In the genomic region with DNA sequence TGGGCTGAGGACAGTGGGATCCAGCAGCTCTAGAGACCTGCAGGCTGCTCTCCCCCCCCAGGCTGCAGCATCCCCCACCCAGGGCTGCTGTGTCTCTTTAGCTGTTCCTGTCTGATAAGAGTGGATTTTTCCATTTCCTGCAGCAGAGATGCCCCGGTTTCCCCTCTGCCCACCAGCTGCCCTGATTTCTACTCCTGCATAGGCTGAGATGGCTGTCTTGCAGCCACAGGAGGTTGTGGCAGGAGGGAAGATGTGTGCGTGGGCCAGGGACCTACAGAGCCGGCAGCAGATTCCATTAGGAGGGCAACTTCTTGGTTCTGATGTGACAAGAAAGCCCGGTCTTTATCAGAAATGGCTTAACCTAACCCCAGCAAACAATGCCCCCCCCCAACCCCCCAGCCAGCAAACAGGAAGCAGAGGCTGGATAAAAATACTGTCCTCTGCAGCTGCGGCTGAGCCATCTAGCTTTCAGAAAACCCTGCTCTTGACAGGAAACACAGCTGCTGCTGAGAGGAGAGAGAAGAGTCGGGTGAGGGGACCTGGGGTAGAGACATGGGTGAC, we compare ENCODE assay signal across 8 mouse cellular contexts. TPM values are rescaled to one million over a fixed set of nuclear protein-coding genes. Genes with fewer than 3 reads are reported as not detected.
DNase-seq lines count a peak whose midpoint lies in the region; ATAC-seq lines count a peak whose summit lies in the region.

No protein-coding gene starts in this region.

- peaks cover 20% of the 10 kb centered on the region for H3K4me1 ChIP-seq in heart, embryonic 11.5 days (ENCODE audit: control insufficient read depth, insufficient read depth, low read length)
- H3K4me1 ChIP-seq in liver, embryonic 11.5 days (replicated peaks; ENCODE audit: control insufficient read depth, insufficient read depth, low read length): peaks cover 15% of the 10 kb centered on the region

- peak overlapping the region; percentile 42 for H3K27ac ChIP-seq in heart, embryonic 11.5 days (ENCODE audit: low read depth, low read length)
- no peak overlapping the region; the same call in 1 of the 2 replicates for H3K27ac ChIP-seq in liver, embryonic 11.5 days (ENCODE audit: low read depth, low read length)

- DNase-seq in heart, adult 11 months: no peak
- peak; percentile 55 to 56 for DNase-seq in right cerebral cortex, adult 2 months (ENCODE audit: low spot score in 2 of 2)
- DNase-seq in right cerebral cortex, postnatal 10 days (ENCODE audit: low spot score in 2 of 2): no peak
- peak; percentile 37 for DNase-seq in liver, embryonic 11.5 days (ENCODE audit: low spot score)
- peak; percentile 86 for DNase-seq in thymus, postnatal 14 days
- no peak for DNase-seq in urinary bladder, postnatal 10 days (ENCODE audit: low spot score)
- no peak for DNase-seq in ovary, postnatal 36 days (ENCODE audit: low spot score)

- H3K4me3 ChIP-seq in heart, embryonic 11.5 days (ENCODE audit: low read depth, low read length): no peak overlapping the region
- H3K4me3 ChIP-seq in liver, embryonic 11.5 days (ENCODE audit: low read depth, low read length): no peak overlapping the region

- no peaks in the 10 kb centered on the region for H3K9me3 ChIP-seq in heart, embryonic 11.5 days (replicated peaks; ENCODE audit: control insufficient read depth, low read length)
- H3K9me3 ChIP-seq in liver, embryonic 11.5 days (ENCODE audit: control insufficient read depth, low read length): no peaks in the 10 kb centered on the region

- WGBS in heart, embryonic 11.5 days (ENCODE audit: insufficient replicate concordance): 13% methylated on average over 6 of the region's 6 CpGs
- WGBS in liver, embryonic 11.5 days: 12% methylated on average over 6 of the region's 6 CpGs

- ATAC-seq in heart, embryonic 11.5 days (replicated peaks; ENCODE audit: insufficient number of reproducible peaks, low FRiP score, low TSS enrichment): 0 out of 2 replicates have a peak, but pooled peaks have one; percentile 31
- no peak; the same call in 1 of the 2 replicates for ATAC-seq in liver, embryonic 11.5 days (replicated peaks; ENCODE audit: low FRiP score)

- H3K4me2 ChIP-seq in heart, embryonic 11.5 days: peak overlapping the region; percentile 38
- H3K4me2 ChIP-seq in liver, embryonic 11.5 days: no peak overlapping the region; the same call in 1 of the 2 replicates

- H3K36me3 ChIP-seq in heart, embryonic 11.5 days (ENCODE audit: control insufficient read depth, insufficient read depth, low read length): no peaks in the 10 kb centered on the region
- H3K36me3 ChIP-seq in liver, embryonic 11.5 days (ENCODE audit: control insufficient read depth, insufficient read depth, low read length): no peaks in the 10 kb centered on the region

- H3K27me3 ChIP-seq in heart, embryonic 11.5 days (ENCODE audit: control insufficient read depth, insufficient read depth, low read length): no peaks in the 10 kb centered on the region
- H3K27me3 ChIP-seq in liver, embryonic 11.5 days (replicated peaks; ENCODE audit: control insufficient read depth, insufficient read depth, low read length): no peaks in the 10 kb centered on the region; the same call in 1 of the 2 replicates

- H3K9ac ChIP-seq in heart, embryonic 11.5 days (ENCODE audit: low read depth, low read length): no peak overlapping the region
- H3K9ac ChIP-seq in liver, embryonic 11.5 days (ENCODE audit: low read depth, low read length): no peak overlapping the region

RNA-seq across cellular contexts. Expression of a gene that starts 44.8 kb away (rescaled TPM):
- 50.1 and 54.4 TPM in 2 replicates for polyA plus RNA-seq in heart, embryonic 11.5 days (2014; fragmentation: Nextera tagmentation; extraction: Ambion mirVana)
- 27.9 and 28.1 TPM in 2 replicates for polyA plus RNA-seq in liver, embryonic 11.5 days (2014; fragmentation: Nextera tagmentation; extraction: Ambion mirVana)

RNA-seq across cellular contexts. Expression of a gene that starts 57.9 kb away (rescaled TPM):
- 4.5 TPM in 2 replicates for polyA plus RNA-seq in heart, embryonic 11.5 days (2014; fragmentation: Nextera tagmentation; extraction: Ambion mirVana)
- 4.4 and 5.2 TPM in 2 replicates for polyA plus RNA-seq in liver, embryonic 11.5 days (2014; fragmentation: Nextera tagmentation; extraction: Ambion mirVana)

Comparison
In these comparisons a context has a peak if more than half of its experiments do, and no peak if none do; other contexts are left out.
1. DNase-seq: peak in right cerebral cortex, adult 2 months (2 of 2), liver, embryonic 11.5 days (single experiment) and thymus, postnatal 14 days (single experiment); none in heart, adult 11 months (single experiment), right cerebral cortex, postnatal 10 days (0 of 2), urinary bladder, postnatal 10 days (single experiment) and ovary, postnatal 36 days (single experiment).